Mouse (Mus musculus) embryonic facial prominence, embryonic 14.5 days (tissue): ENCODE measurements at regions not wholly inside any gene's neighbourhood (a gene's known extent, or its start where the extent isn't known, plus 50 kb on each side); places are given as distances from the start of the nearest gene placed in this dataset.

Experiments used
- ATAC-seq: fragments of 200-750 bp; cut with Nextera tagmentation; 2 replicates; pipeline ENCODE4 v1.8.0; 2017; ENCODE audit warnings: low read depth, moderate number of reproducible peaks, moderate TSS enrichment
- DNase-seq: peaks from one replicate; pipeline ENCODE4 v3.0.0-alpha.2; 2015; ENCODE audit warnings: low spot score
- H3K27ac ChIP-seq: fragments of 300-500 bp; sonication (generic); replicated peaks from 2 replicates; pipeline ENCODE4 v1.5.1; 2014; ENCODE audit warnings: low read depth, mild to moderate bottlenecking, low read length, moderate library complexity
- H3K27me3 ChIP-seq: fragments of 300-500 bp; sonication (generic); replicated peaks from 2 replicates; pipeline ENCODE4 v1.6.1; 2014; ENCODE audit warnings: low read length; ENCODE audit not compliant: control insufficient read depth, insufficient read depth
- H3K36me3 ChIP-seq: fragments of 300-500 bp; sonication (generic); 2 replicates; pipeline ENCODE4 v1.6.1; 2014; ENCODE audit warnings: low read length, mixed read lengths; ENCODE audit not compliant: control insufficient read depth, insufficient read depth
- H3K4me1 ChIP-seq: fragments of 300-500 bp; sonication (generic); 2 replicates; pipeline ENCODE4 v1.6.1; 2014; ENCODE audit warnings: antibody characterized with exemption, low read length; ENCODE audit not compliant: control insufficient read depth, insufficient read depth
- H3K4me2 ChIP-seq: fragments of 300-500 bp; sonication (generic); 2 replicates; pipeline ENCODE4 v1.6.1; 2014; ENCODE audit warnings: low read depth, mild to moderate bottlenecking, low read length, moderate library complexity, mixed read lengths
- H3K4me3 ChIP-seq: fragments of 300-500 bp; sonication (generic); 2 replicates; pipeline ENCODE4 v1.5.1; 2014; ENCODE audit warnings: low read depth, mild to moderate bottlenecking, low read length
- H3K9ac ChIP-seq: fragments of 300-500 bp; sonication (generic); 2 replicates; pipeline ENCODE4 v1.6.1; 2014; ENCODE audit warnings: low read depth, mild to moderate bottlenecking, low read length, moderate library complexity, mixed read lengths
- H3K9me3 ChIP-seq: fragments of 300-500 bp; sonication (generic); 2 replicates; pipeline ENCODE4 v1.6.1; 2016; ENCODE audit warnings: low read length; ENCODE audit not compliant: control insufficient read depth
- WGBS: fragments of 180-500 bp; shearing (Covaris S2); extraction: QIAGEN DNeasy Blood & Tissue Kit; methylation state at CpG from one replicate; pipeline ENCODE4 v1.1.7; 2014; 5-methylcytosine and 5-hydroxymethylcytosine counted together

DNA sequence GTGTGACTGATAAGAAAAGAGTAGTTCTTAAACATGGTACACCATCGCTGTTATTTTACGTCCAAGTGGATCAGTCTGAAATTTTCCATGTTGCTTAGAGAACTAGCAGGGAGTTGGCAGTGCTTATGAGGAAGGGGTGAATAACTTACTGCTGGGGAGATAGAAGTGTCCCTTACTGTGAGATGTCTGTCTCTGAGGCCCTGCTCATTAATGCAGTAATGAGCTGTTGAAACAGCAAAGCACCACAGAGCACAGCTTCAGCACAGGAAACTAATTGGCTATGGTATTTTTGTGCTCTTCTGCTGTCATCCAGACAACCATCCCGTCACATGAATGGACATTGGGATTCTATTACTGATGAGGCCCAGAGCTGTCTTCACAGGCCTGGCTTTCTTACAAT, 988.0 kb downstream of the Serpinb8 start:
- Histone ChIP-seq H3K27me3 (no peaks in the 10 kb centered on the region), H3K4me3 (no peak overlapping the region), H3K9me3 (no peaks in the 10 kb centered on the region), H3K9ac (no peak overlapping the region), H3K4me2 (no peak overlapping the region), H3K4me1 (peaks cover 3% of the 10 kb centered on the region; the same call in 1 of the 2 replicates), H3K36me3 (no peaks in the 10 kb centered on the region), H3K27ac (no peak overlapping the region)
- 0 out of 2 replicates have a peak, but pooled peaks have one; percentile 12 for ATAC-seq
- DNase-seq, result peak; percentile 17
- WGBS, result 73% methylated on average over 3 of the region's 3 CpGs

DNA sequence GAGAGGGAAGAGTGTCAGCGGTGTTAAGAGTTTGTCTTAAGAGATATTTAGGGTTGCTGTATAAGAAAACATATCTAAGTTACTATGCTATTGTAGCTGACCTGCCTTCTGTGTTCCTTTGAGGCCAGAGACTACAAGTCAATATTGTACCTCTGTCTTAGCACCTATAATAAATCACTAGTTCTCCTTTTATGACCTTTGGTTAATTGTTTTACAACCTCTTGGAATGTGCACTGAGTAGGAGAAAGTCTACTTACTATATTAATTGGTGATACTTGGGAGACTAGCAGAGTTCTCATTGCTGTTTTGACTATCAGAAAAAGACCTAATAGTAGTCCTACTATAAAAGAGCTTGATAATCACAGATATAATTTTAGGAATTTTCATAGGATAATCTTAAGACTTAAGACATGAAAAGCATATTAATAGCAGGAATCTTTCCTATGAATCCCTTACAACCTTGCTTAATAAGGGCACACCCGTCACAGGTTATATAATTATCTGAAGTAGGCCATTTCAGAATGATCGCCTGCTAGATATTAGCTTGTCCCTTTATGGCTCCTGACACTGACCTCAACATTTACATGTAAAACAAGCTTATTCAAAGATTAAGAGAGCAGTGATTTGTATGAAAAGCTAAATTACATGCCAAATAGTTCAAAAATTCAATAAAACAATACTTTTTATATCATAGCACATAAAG, 1003.1 kb downstream of the Serpinb8 start:
- H3K9ac ChIP-seq, result no peak overlapping the region
- H3K4me3 ChIP-seq, result no peak overlapping the region
- ATAC-seq (no peak), DNase-seq (no peak)
- H3K27ac ChIP-seq, result no peak overlapping the region
- H3K4me2 ChIP-seq, result no peak overlapping the region
- H3K4me1 ChIP-seq, result no peaks in the 10 kb centered on the region
- 82% methylated on average over 3 of the region's 3 CpGs for WGBS
- no peaks in the 10 kb centered on the region for H3K27me3 ChIP-seq
- no peaks in the 10 kb centered on the region for H3K36me3 ChIP-seq
- no peaks in the 10 kb centered on the region for H3K9me3 ChIP-seq

DNA sequence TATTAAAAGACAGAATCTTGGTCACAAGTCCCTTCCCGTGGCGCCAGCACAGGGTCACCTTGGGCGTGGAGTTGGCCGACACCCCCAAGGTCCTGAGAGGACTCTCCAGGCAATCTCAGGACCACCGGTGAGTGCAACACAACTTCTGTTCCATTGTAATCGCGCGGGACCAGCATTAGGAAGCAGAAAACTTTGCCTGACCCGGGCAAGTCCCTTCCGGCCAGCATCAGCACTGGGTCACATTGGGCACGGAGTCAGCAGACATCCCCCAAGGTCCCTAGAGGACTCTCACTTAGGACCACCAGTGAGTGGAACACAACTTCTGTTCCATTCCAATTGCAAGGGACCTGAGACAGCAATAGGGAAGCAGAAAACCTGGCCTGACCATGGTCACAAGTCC, 1007.3 kb downstream of the Serpinb8 start:
- DNase-seq (no peak), ATAC-seq (no peak)
- Histone ChIP-seq H3K27ac (no peak overlapping the region), H3K4me2 (no peak overlapping the region), H3K4me1 (no peaks in the 10 kb centered on the region), H3K27me3 (no peaks in the 10 kb centered on the region), H3K9ac (no peak overlapping the region), H3K4me3 (no peak overlapping the region), H3K9me3 (no peaks in the 10 kb centered on the region), H3K36me3 (no peaks in the 10 kb centered on the region)
- 93% methylated on average over 10 of the region's 11 CpGs for WGBS
